Mouse (Mus musculus): ENCODE data around the gene Rnf223. TPM values are rescaled to one million over a fixed set of nuclear protein-coding genes. Genes with fewer than 3 reads are reported as not detected.
A peak's percentile ranks its signal among the peaks of the same experiment; 100 is the strongest.

Rnf223 gene
- polyA plus RNA-seq, 1 experiment from 2014 or later: 0.14 TPM

GRCm38 (mm10) chr4:156109570-156110331 lies 20.6 kb upstream of the Rnf223 start, which contains the start of gene 9430015G10Rik:
9430015G10Rik (plus strand) TSS chr4:156109982.
- DNase-seq (ENCODE audit: low spot score) (peak; percentile 96), ATAC-seq (replicated peaks; ENCODE audit: low FRiP score, low TSS enrichment, low read depth) (peak; percentile 96)
- under 1% methylated on average over 60 of the region's 60 CpGs for WGBS
- H3K27ac ChIP-seq (ENCODE audit: low read depth): peak within 1 kb of the TSS; percentile 75
- H3K4me1 ChIP-seq (replicated peaks; ENCODE audit: control insufficient read depth, insufficient read depth, low read length): peaks cover 8% of the 10 kb centered on the region
- H3K4me2 ChIP-seq (ENCODE audit: low read length): peak within 1 kb of the TSS; percentile 77
- H3K36me3 ChIP-seq (ENCODE audit: control insufficient read depth, insufficient read depth, low read length): 0 out of 2 replicates have a peak, but pooled peaks cover 4% of the 10 kb centered on the region
- no peaks in the 10 kb centered on the region for H3K9me3 ChIP-seq (ENCODE audit: control insufficient read depth, low read length)
- peak within 1 kb of the TSS; percentile 83 for H3K9ac ChIP-seq (ENCODE audit: low read length)
- peak within 1 kb of the TSS; percentile 92 for H3K4me3 ChIP-seq (ENCODE audit: low read depth, low read length)
- H3K27me3 ChIP-seq (replicated peaks; ENCODE audit: control insufficient read depth, insufficient read depth, low read length): no peaks in the 10 kb centered on the region

GRCm38 (mm10) chr4:156124077-156124476 lies 6.2 kb upstream of the Rnf223 start:
- Histone ChIP-seq H3K9me3 (ENCODE audit: control insufficient read depth, low read length) (no peaks in the 10 kb centered on the region), H3K4me2 (ENCODE audit: low read length) (no peak overlapping the region), H3K4me1 (replicated peaks; ENCODE audit: control insufficient read depth, insufficient read depth, low read length) (no peaks in the 10 kb centered on the region), H3K9ac (ENCODE audit: low read length) (no peak overlapping the region), H3K4me3 (ENCODE audit: low read depth, low read length) (no peak overlapping the region), H3K36me3 (ENCODE audit: control insufficient read depth, insufficient read depth, low read length) (peaks cover 78% of the 10 kb centered on the region), H3K27me3 (replicated peaks; ENCODE audit: control insufficient read depth, insufficient read depth, low read length) (no peaks in the 10 kb centered on the region), H3K27ac (ENCODE audit: low read depth) (no peak overlapping the region)
- no peak for DNase-seq (ENCODE audit: low spot score)
- no peak for ATAC-seq (replicated peaks; ENCODE audit: low FRiP score, low TSS enrichment, low read depth)
- 97% methylated on average over 7 of the region's 7 CpGs for WGBS

GRCm38 (mm10) chr4:156125393-156125792 lies 4.9 kb upstream of the Rnf223 start:
- Histone ChIP-seq H3K9me3 (ENCODE audit: control insufficient read depth, low read length) (no peaks in the 10 kb centered on the region), H3K27me3 (replicated peaks; ENCODE audit: control insufficient read depth, insufficient read depth, low read length) (no peaks in the 10 kb centered on the region), H3K9ac (ENCODE audit: low read length) (no peak overlapping the region), H3K4me3 (ENCODE audit: low read depth, low read length) (no peak overlapping the region), H3K4me2 (ENCODE audit: low read length) (no peak overlapping the region), H3K27ac (ENCODE audit: low read depth) (no peak overlapping the region), H3K4me1 (replicated peaks; ENCODE audit: control insufficient read depth, insufficient read depth, low read length) (no peaks in the 10 kb centered on the region), H3K36me3 (ENCODE audit: control insufficient read depth, insufficient read depth, low read length) (peaks cover 64% of the 10 kb centered on the region)
- 90% methylated on average over 6 of the region's 6 CpGs for WGBS
- DNase-seq (ENCODE audit: low spot score): no peak
- no peak for ATAC-seq (replicated peaks; ENCODE audit: low FRiP score, low TSS enrichment, low read depth)

GRCm38 (mm10) chr4:156126841-156127240 lies 3.5 kb upstream of the Rnf223 start:
- Histone ChIP-seq H3K36me3 (ENCODE audit: control insufficient read depth, insufficient read depth, low read length) (peaks cover 50% of the 10 kb centered on the region), H3K27me3 (replicated peaks; ENCODE audit: control insufficient read depth, insufficient read depth, low read length) (no peaks in the 10 kb centered on the region), H3K4me2 (ENCODE audit: low read length) (no peak overlapping the region), H3K4me3 (ENCODE audit: low read depth, low read length) (no peak overlapping the region), H3K9ac (ENCODE audit: low read length) (no peak overlapping the region), H3K4me1 (replicated peaks; ENCODE audit: control insufficient read depth, insufficient read depth, low read length) (no peaks in the 10 kb centered on the region), H3K9me3 (ENCODE audit: control insufficient read depth, low read length) (no peaks in the 10 kb centered on the region), H3K27ac (ENCODE audit: low read depth) (no peak overlapping the region)
- WGBS: 85% methylated on average over 7 of the region's 7 CpGs
- ATAC-seq (replicated peaks; ENCODE audit: low FRiP score, low TSS enrichment, low read depth): no peak
- DNase-seq (ENCODE audit: low spot score): no peak

GRCm38 (mm10) chr4:156128746-156129145 lies 1.6 kb upstream of the Rnf223 start:
- Histone ChIP-seq H3K4me1 (replicated peaks; ENCODE audit: control insufficient read depth, insufficient read depth, low read length) (no peaks in the 10 kb centered on the region), H3K9ac (ENCODE audit: low read length) (no peak overlapping the region), H3K36me3 (ENCODE audit: control insufficient read depth, insufficient read depth, low read length) (peaks cover 31% of the 10 kb centered on the region), H3K9me3 (ENCODE audit: control insufficient read depth, low read length) (no peaks in the 10 kb centered on the region), H3K27me3 (replicated peaks; ENCODE audit: control insufficient read depth, insufficient read depth, low read length) (no peaks in the 10 kb centered on the region), H3K4me2 (ENCODE audit: low read length) (no peak overlapping the region), H3K4me3 (ENCODE audit: low read depth, low read length) (no peak overlapping the region), H3K27ac (ENCODE audit: low read depth) (no peak overlapping the region)
- no peak for DNase-seq (ENCODE audit: low spot score)
- WGBS: 76% methylated on average over 5 of the region's 5 CpGs
- ATAC-seq (replicated peaks; ENCODE audit: low FRiP score, low TSS enrichment, low read depth): no peak

GRCm38 (mm10) chr4:156130940-156131339 lies 627 bp downstream of the Rnf223 start:
- Histone ChIP-seq H3K36me3 (ENCODE audit: control insufficient read depth, insufficient read depth, low read length) (peaks cover 9% of the 10 kb centered on the region), H3K4me3 (ENCODE audit: low read depth, low read length) (no peak overlapping the region), H3K9me3 (ENCODE audit: control insufficient read depth, low read length) (no peaks in the 10 kb centered on the region), H3K9ac (ENCODE audit: low read length) (no peak overlapping the region), H3K27ac (ENCODE audit: low read depth) (no peak overlapping the region), H3K27me3 (replicated peaks; ENCODE audit: control insufficient read depth, insufficient read depth, low read length) (no peaks in the 10 kb centered on the region), H3K4me2 (ENCODE audit: low read length) (no peak overlapping the region), H3K4me1 (replicated peaks; ENCODE audit: control insufficient read depth, insufficient read depth, low read length) (no peaks in the 10 kb centered on the region)
- ATAC-seq (replicated peaks; ENCODE audit: low FRiP score, low TSS enrichment, low read depth) (no peak), DNase-seq (ENCODE audit: low spot score) (no peak)
- 79% methylated on average over 10 of the region's 10 CpGs for WGBS

GRCm38 (mm10) chr4:156133334-156133733 lies 3.0 kb downstream of the Rnf223 start:
- Histone ChIP-seq H3K9me3 (ENCODE audit: control insufficient read depth, low read length) (no peaks in the 10 kb centered on the region), H3K4me1 (replicated peaks; ENCODE audit: control insufficient read depth, insufficient read depth, low read length) (no peaks in the 10 kb centered on the region), H3K27me3 (replicated peaks; ENCODE audit: control insufficient read depth, insufficient read depth, low read length) (no peaks in the 10 kb centered on the region), H3K4me3 (ENCODE audit: low read depth, low read length) (no peak overlapping the region), H3K9ac (ENCODE audit: low read length) (no peak overlapping the region), H3K27ac (ENCODE audit: low read depth) (no peak overlapping the region), H3K4me2 (ENCODE audit: low read length) (no peak overlapping the region), H3K36me3 (ENCODE audit: control insufficient read depth, insufficient read depth, low read length) (no peaks in the 10 kb centered on the region)
- ATAC-seq (replicated peaks; ENCODE audit: low FRiP score, low TSS enrichment, low read depth): no peak
- DNase-seq (ENCODE audit: low spot score): no peak
- WGBS: 67% methylated on average over 5 of the region's 5 CpGs

GRCm38 (mm10) chr4:156133943-156134605 lies 3.8 kb downstream of the Rnf223 start:
- Histone ChIP-seq H3K27ac (ENCODE audit: low read depth) (no peak overlapping the region), H3K4me3 (ENCODE audit: low read depth, low read length) (no peak overlapping the region), H3K9ac (ENCODE audit: low read length) (no peak overlapping the region), H3K4me1 (replicated peaks; ENCODE audit: control insufficient read depth, insufficient read depth, low read length) (no peaks in the 10 kb centered on the region), H3K36me3 (ENCODE audit: control insufficient read depth, insufficient read depth, low read length) (no peaks in the 10 kb centered on the region), H3K9me3 (ENCODE audit: control insufficient read depth, low read length) (0 out of 2 replicates have a peak, but pooled peaks cover 3% of the 10 kb centered on the region), H3K4me2 (ENCODE audit: low read length) (no peak overlapping the region), H3K27me3 (replicated peaks; ENCODE audit: control insufficient read depth, insufficient read depth, low read length) (no peaks in the 10 kb centered on the region)
- ATAC-seq (replicated peaks; ENCODE audit: low FRiP score, low TSS enrichment, low read depth) (no peak; the same call in 1 of the 2 replicates), DNase-seq (ENCODE audit: low spot score) (no peak)
- WGBS: 80% methylated on average over 12 of the region's 12 CpGs
